Comparison of ENCODE assay signal across 8 mouse cellular contexts in the genomic region with DNA sequence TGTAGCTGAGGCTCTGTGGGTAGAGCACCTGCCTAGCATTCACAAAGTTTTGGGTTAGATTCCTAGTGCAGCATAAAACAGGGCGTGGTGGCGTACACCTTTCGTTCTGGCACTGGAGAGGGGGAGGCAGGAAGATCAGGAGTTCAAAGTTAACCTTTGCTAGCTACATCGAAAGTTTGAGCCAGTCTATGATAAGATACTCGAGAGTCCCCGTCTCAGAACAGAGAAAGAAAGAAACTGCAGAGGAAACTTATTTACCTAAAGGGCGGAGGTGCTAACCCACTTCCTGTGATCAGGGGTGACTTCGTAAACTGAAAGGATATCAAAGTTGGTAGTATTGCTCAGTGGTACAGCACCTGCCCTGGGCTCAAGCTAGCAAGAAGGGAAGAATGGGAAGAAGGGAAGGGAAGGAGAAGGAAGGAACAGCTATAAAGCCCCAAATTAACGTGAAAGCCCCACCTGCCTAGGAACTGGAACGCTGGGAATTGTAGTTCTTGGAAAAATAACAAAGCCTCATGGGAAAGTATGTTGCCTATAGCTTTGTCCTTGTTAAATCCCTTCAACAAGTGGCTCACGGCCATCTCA. TPM values are rescaled to one million over a fixed set of nuclear protein-coding genes. Genes with fewer than 3 reads are reported as not detected.
DNase-seq lines count a peak whose midpoint lies in the region; ATAC-seq lines count a peak whose summit lies in the region.

No protein-coding gene starts in this region.

- no peak overlapping the region for H3K9ac ChIP-seq in limb, embryonic 15.5 days
- H3K9ac ChIP-seq in neural tube, embryonic 14.5 days (replicated peaks; ENCODE audit: low read depth, low read length), result no peak overlapping the region

- H3K36me3 ChIP-seq in limb, embryonic 15.5 days, result no peaks in the 10 kb centered on the region
- H3K36me3 ChIP-seq in neural tube, embryonic 14.5 days (ENCODE audit: control insufficient read depth, insufficient read depth, low read length), result no peaks in the 10 kb centered on the region

- H3K27me3 ChIP-seq in limb, embryonic 15.5 days, result no peaks in the 10 kb centered on the region
- no peaks in the 10 kb centered on the region for H3K27me3 ChIP-seq in neural tube, embryonic 14.5 days (ENCODE audit: control insufficient read depth, insufficient read depth, low read length)

- DNase-seq in embryo, embryonic 10 days (ENCODE audit: low spot score), result peak; percentile 17
- no peak for DNase-seq in embryo, embryonic 11 days
- peak; percentile 88 for DNase-seq in CD4-positive helper T cell, adult 2 months (ENCODE audit: low read depth, low spot score)
- DNase-seq in gastrocnemius, postnatal 10 days, result no peak
- DNase-seq in gastrocnemius, adult 18-20 months (ENCODE audit: low spot score), result no peak

- H3K4me3 ChIP-seq in limb, embryonic 15.5 days, result peak overlapping the region; percentile 32
- no peak overlapping the region for H3K4me3 ChIP-seq in neural tube, embryonic 14.5 days (ENCODE audit: low read depth, low read length)

- peak overlapping the region; percentile 69 for H3K27ac ChIP-seq in limb, embryonic 15.5 days
- no peak overlapping the region for H3K27ac ChIP-seq in neural tube, embryonic 14.5 days (ENCODE audit: low read depth, low read length)

- H3K4me1 ChIP-seq in limb, embryonic 15.5 days, result peaks cover 9% of the 10 kb centered on the region; the same call in 1 of the 2 replicates
- no peaks in the 10 kb centered on the region for H3K4me1 ChIP-seq in neural tube, embryonic 14.5 days (ENCODE audit: control insufficient read depth, insufficient read depth, low read length)

- 40% methylated on average over 11 of the region's 11 CpGs for WGBS in limb, embryonic 15.5 days
- WGBS in neural tube, embryonic 14.5 days, result 51% methylated on average over 11 of the region's 11 CpGs

- peak overlapping the region; percentile 42 for H3K4me2 ChIP-seq in limb, embryonic 15.5 days
- peak overlapping the region; percentile 6; the same call in 1 of the 2 replicates for H3K4me2 ChIP-seq in neural tube, embryonic 14.5 days (ENCODE audit: low read depth, low read length)

- ATAC-seq in erythroid progenitor cell, adult 5-6 weeks (replicated peaks; ENCODE audit: low FRiP score, poor library complexity, severe bottlenecking), result peak; percentile 48
- no peak for ATAC-seq in limb, embryonic 15.5 days (ENCODE audit: insufficient number of reproducible peaks, low FRiP score, low TSS enrichment, low read depth)
- no peak for ATAC-seq in neural tube, embryonic 14.5 days (ENCODE audit: low read depth)

- H3K9me3 ChIP-seq in limb, embryonic 15.5 days, result no peaks in the 10 kb centered on the region
- H3K9me3 ChIP-seq in neural tube, embryonic 14.5 days (ENCODE audit: control insufficient read depth, low read length), result no peaks in the 10 kb centered on the region

RNA-seq across cellular contexts. Expression of gene Enpp1, which starts 42.4 kb away (rescaled TPM):
- total RNA-seq in erythroid progenitor cell, adult 5-6 weeks (2015; ENCODE audit: low replicate concordance), result 0.84 and 1.1 TPM in 2 replicates
- 1.4 and 2.0 TPM in 2 replicates for total RNA-seq in erythroid progenitor cell, adult 5-6 weeks (2017; ENCODE audit: low replicate concordance)
- polyA plus RNA-seq in limb, embryonic 15.5 days (2015; fragmentation: Nextera tagmentation; extraction: Ambion mirVana), result 9.4 and 10.9 TPM in 2 replicates
- polyA plus RNA-seq in neural tube, embryonic 14.5 days (2014; fragmentation: Nextera tagmentation; extraction: Ambion mirVana), result 0.52 and 5.3 TPM in 2 replicates
- total RNA-seq in gastrocnemius, postnatal 10 days (2021), result 10 to 100 TPM in 1 of 2 experiments, 1 to 10 TPM in 1; 7.6 to 10.7 TPM
- 1 to 10 TPM; 3.1 to 3.2 TPM for total RNA-seq in gastrocnemius, adult 18-20 months (2021)

Comparison
In these comparisons a context has a peak if more than half of its experiments do, and no peak if none do; other contexts are left out.
1. DNase-seq: peak in embryo, embryonic 10 days (single experiment) and CD4-positive helper T cell, adult 2 months (single experiment); none in embryo, embryonic 11 days (single experiment), gastrocnemius, postnatal 10 days (single experiment) and gastrocnemius, adult 18-20 months (single experiment).